Mouse (Mus musculus): ENCODE measurements around the gene Gmfg.
A peak's percentile ranks its signal among the peaks of the same experiment; 100 is the strongest.

The Gmfg gene

GRCm38 (mm10) chr7:28436932-28437570, at the start of gene Gmfg:
Gmfg (plus strand) TSS chr7:28437447.
- DNase-seq (ENCODE audit: low read depth, low spot score), result peak; percentile 83

DNA sequence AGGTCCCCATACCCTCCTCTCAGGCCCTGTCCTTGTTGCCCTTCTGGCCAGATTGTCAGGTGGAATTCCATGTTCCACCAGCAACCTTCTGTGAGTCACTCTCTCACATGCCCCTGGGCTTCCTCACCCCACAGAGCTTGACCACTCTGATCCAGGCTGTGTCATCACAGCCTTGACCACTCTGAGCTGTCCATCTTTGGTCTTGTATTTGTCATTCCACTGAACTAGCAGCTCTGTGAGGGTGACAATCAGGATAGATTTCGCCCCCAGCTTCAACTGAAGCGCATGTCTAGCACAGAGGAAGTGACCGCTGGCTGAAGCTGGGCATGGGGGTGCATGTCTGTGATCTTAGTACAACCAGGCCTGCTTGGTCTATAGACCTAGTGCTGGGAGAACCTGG, 46.9 kb upstream of the Gmfg start:
- DNase-seq (ENCODE audit: low read depth, low spot score), result no peak

DNA sequence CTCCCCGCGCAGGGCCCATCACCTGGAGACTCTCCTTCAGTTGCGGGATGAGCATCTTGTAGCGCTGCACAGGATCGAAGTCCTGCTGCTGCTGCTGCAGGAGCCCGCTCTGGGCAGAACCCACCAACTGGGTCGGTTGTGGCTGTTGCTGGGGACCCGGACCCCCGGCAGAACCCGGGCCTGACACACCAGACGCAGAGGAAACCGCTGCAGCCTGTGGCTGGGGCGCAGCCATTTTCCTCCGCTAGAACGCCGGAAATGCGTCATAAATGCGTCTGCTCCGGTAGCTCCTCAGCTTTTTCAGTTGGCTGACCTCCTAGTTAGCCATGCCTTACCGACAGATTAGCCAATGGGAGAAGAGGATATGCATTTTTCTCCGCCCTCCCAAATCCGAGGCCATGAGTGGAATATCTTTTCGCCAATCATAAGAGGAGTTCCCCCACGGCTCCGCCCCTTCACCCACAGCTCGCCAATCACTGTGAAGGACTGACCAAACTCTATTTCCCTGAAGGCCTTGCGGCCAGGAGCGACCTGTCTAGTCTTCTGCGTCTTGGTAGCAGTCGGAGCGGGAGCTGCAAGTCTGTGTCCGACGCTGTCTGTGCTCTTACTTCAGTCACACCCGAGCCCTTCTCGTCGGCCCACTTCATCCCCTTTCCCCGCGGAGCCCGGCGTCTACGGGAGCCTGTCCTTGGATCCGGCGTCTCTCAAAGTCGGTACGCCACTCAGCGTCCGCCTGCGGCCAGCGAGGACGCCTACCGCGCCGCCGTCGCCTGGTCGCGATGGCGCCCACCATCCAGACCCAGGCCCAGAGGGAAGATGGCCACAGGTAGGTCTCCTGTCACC, 44.6 kb upstream of the Gmfg start, which contains the start of the genes Med29 and Paf1:
TSS of gene Med29 (minus strand) at position 280 of the 843 bp plus-strand sequence.
TSS of gene Paf1 (plus strand) at position 523 of the 843 bp plus-strand sequence.
- peak; percentile 99 for DNase-seq (ENCODE audit: low read depth, low spot score)

DNA sequence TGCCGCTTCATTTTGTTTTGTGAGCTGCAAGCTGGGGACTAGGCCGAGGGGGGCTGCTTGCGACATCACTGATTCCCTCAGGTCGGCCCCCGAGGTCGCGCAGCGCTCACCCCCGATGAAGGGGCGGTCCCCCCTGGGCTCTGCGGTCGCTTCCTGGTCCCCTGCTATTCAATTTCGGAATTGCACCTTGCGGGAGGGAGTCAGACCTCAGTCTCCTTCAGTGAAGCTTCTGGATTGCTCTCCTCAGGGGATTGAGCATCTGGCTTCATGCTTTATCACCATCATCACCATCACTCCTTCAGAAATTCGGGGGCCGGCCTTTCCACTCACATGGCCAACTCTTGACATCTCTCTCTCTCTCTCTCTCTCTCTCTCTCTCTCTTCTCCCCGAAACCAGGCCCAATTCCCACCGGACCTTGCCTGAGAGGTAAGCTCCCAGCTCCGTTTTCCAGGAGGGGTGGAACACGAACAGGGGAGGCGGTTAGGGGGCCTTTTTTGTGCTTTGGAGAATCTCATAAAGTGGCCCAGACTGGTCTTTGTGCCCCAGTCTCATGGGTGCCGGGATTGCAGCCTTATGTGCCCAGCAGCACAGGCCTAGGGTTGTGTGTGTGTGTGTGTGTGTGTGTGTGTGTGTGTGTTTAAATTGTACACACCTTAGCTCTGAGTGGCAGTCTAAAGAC, 43.8 kb upstream of the Gmfg start:
- DNase-seq (ENCODE audit: low read depth, low spot score), result no peak

GRCm38 (mm10) chr7:28395425-28395824, 41.8 kb upstream of the Gmfg start:
- no peak for DNase-seq (ENCODE audit: low read depth, low spot score)

- DNase-seq (ENCODE audit: low read depth, low spot score), result no peak
Observed at GRCm38 (mm10) chr7:28398000-28398399, 39.2 kb upstream of the Gmfg start.

- DNase-seq (ENCODE audit: low read depth, low spot score), result no peak
Observed at GRCm38 (mm10) chr7:28398696-28399340, 38.4 kb upstream of the Gmfg start.

DNA sequence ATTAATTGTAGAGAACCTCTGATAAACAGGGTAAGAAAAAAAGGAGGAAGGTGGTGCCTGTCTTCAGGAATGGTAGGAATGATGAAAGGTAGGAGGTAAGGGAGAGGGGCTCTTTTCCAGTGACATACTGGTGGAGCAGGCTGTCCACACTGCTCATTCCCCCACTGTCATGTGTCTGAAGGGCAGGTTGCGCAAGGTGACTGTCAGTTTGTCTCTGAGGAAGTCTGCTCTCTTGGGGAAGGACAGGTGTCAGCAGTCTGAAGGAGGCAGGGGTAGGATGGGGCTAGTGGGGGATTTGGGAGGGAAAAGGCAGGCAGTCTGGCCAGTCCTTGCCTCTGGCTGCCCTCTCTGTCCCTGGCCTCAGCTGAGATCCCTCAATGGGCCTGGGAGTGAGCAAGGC, 36.2 kb upstream of the Gmfg start:
- no peak for DNase-seq (ENCODE audit: low read depth, low spot score)

- no peak for DNase-seq (ENCODE audit: low read depth, low spot score)
Observed at GRCm38 (mm10) chr7:28401942-28402341, 35.3 kb upstream of the Gmfg start.

DNA sequence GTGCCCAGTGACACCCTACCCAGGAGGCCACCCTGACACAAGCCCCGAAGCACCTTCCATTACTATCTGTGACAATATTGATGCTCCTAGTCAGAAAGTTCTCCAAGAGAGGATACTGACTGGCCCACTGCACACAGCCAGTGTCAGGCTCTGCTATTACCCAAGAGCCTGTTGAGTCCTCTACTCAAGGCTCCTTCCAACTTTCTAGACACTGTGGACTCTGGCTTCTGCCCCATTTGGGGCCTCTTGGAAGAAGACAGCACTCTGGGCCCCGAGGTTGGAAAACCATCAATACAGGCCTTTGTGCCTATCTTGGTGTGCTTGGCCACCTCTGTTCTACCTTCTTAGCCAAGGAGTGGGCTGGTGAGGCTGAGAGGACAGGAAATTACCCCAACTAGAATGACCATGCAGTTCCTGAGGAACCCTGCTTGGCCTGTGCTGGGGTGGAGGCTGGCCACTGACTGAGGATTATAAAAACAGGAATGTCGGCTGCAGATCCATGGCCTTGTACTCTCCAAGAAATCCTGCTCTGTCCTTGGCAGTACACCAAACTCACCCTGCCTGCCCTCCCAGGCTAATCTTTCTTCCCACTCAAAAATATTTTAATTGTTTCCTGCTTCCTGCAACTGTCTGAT, 26.3 kb upstream of the Gmfg start:
- peak; percentile 86 for DNase-seq (ENCODE audit: low read depth, low spot score)

DNA sequence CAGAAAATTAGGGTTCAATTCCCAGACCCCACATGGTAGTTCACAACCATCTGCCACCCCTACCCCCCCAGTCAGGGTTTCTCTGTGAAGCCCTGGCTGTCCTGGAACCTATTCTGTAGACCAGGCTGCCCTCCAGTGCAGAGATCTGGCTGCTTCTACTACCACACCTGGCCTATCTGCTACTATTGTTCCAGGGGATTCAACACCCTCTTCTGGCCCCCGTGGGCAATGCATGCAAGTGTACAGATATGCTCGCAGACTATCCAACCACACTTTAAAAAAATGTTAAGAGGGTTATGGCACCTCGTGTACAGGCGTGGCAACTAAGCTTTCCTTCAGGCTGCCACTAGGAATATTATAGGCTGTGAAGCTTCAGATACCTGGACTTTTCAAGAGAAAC, 24.4 kb upstream of the Gmfg start:
- DNase-seq (ENCODE audit: low read depth, low spot score), result no peak

- no peak for DNase-seq (ENCODE audit: low read depth, low spot score)
Observed at GRCm38 (mm10) chr7:28417368-28417767, 19.9 kb upstream of the Gmfg start.

- peak; percentile 87 for DNase-seq (ENCODE audit: low read depth, low spot score)
Observed at GRCm38 (mm10) chr7:28418096-28418670, 19.1 kb upstream of the Gmfg start.

DNA sequence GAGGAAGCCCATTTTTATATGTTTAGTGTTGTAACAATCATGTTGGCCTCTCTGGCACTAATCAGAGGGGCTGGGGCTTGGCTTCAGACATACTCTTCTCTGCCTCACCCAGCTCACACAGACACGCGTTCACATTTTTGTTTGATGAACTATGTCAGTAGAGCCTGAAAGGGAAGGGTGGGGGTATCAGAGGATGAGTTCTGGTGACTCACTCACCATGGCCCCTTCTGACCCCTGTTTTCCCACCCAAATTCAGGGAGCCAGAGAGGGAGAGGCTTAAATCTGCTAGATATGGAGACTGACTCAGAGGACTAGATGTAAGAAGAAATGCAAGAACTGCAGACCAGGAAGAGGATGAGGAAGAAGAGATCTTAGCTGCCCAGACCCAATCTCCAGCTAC, 17.8 kb upstream of the Gmfg start:
- DNase-seq (ENCODE audit: low read depth, low spot score), result peak; percentile 35

GRCm38 (mm10) chr7:28423018-28423417, 14.2 kb upstream of the Gmfg start:
- no peak for DNase-seq (ENCODE audit: low read depth, low spot score)

GRCm38 (mm10) chr7:28427738-28428137, 9.5 kb upstream of the Gmfg start:
- DNase-seq (ENCODE audit: low read depth, low spot score), result no peak

GRCm38 (mm10) chr7:28430512-28430911, 6.7 kb upstream of the Gmfg start:
- no peak for DNase-seq (ENCODE audit: low read depth, low spot score)

DNA sequence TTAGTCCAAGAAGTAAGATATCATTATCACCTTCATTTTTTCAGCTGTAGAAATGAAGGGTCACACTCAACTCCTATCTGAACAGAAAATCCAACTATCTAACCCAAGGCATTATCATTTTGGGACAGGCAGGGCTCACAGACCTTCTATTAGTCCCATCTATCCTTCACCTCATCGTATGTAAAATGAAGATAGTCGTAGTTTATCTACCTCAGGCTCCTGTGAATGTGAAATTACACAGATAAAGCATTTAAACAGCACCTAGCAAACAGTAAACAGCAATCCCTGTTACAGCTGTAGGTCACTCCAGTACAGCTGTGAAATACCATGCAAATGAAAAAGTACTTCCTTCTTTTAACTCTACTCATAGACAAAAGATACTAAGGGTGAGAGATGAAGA, 5.0 kb upstream of the Gmfg start:
- no peak for DNase-seq (ENCODE audit: low read depth, low spot score)

DNA sequence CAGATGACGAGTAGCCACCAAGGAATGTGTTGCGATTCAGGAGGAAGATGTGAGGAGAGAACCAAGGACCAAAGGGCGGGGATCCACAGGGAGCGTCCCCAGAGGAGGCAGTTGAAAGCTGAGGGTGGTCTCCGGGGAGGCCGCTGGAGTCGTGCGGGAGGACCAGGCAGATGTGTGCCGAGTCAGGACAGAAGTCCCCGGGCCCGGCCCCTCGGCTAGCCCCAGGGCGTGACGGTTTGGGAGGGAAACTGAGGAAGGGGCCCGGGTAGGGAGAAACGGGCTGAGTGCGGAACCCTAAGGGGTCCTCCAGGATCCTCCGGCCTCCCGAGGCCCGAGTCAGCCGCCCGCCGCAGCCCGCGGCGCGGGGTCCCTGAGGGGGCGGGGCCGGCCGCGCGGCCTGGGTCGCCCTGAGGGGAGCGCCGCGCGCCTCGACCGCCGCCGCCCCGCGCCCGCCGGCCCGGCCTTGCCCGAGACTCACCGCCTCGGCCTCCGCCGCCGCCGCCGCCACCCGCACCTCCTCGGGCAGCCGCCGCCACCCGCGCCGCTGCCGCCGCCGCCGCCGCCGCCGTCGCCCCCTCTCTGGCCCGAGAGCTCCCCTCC, 1.5 kb upstream of the Gmfg start:
- no peak for DNase-seq (ENCODE audit: low read depth, low spot score)

- peak; percentile 100 for DNase-seq (ENCODE audit: low read depth, low spot score)
Observed at GRCm38 (mm10) chr7:28436271-28436904, 859 bp upstream of the Gmfg start.

Measured in skeletal muscle tissue, adult 2 months (tissue).